Mouse (Mus musculus) forebrain, embryonic 16.5 days (tissue): Measurements from ENCODE around the gene Usp31. TPM values are rescaled to one million over a fixed set of nuclear protein-coding genes. Genes with fewer than 3 reads are reported as not detected.

ENCODE experiments used
- ATAC-seq: fragments of 200-750 bp; cut with Nextera tagmentation; 2 replicates; pipeline ENCODE4 v1.8.0; 2017; ENCODE audit warnings: mild to moderate bottlenecking, moderate library complexity
- H3K27ac ChIP-seq: fragments of 300-500 bp; sonication (generic); 2 replicates; pipeline ENCODE4 v1.5.1; 2014; ENCODE audit warnings: low read length, control low read depth
- H3K27me3 ChIP-seq: fragments of 300-500 bp; sonication (generic); replicated peaks from 2 replicates; pipeline ENCODE4 v1.6.1; 2014; ENCODE audit warnings: low read length; ENCODE audit not compliant: control insufficient read depth, insufficient read depth
- H3K36me3 ChIP-seq: fragments of 300-500 bp; sonication (generic); 2 replicates; pipeline ENCODE4 v1.6.1; 2014; ENCODE audit not compliant: control insufficient read depth, insufficient read depth
- H3K4me1 ChIP-seq: fragments of 300-500 bp; sonication (generic); replicated peaks from 2 replicates; pipeline ENCODE4 v1.6.1; 2014; ENCODE audit warnings: low read length; ENCODE audit not compliant: control insufficient read depth, insufficient read depth
- H3K4me2 ChIP-seq: fragments of 300-500 bp; sonication (generic); 2 replicates; pipeline ENCODE4 v1.6.1; 2014; ENCODE audit warnings: mild to moderate bottlenecking, low read length, control low read depth
- H3K4me3 ChIP-seq: fragments of 300-500 bp; sonication (generic); replicated peaks from 2 replicates; pipeline ENCODE4 v1.5.1; 2014; ENCODE audit warnings: mild to moderate bottlenecking, low read length, control low read depth
- H3K9ac ChIP-seq: fragments of 300-500 bp; sonication (generic); replicated peaks from 2 replicates; pipeline ENCODE4 v1.6.1; 2014; ENCODE audit warnings: low read depth, low read length, control low read depth
- H3K9me3 ChIP-seq: fragments of 300-500 bp; sonication (generic); 2 replicates; pipeline ENCODE4 v1.6.1; 2016; ENCODE audit warnings: low read length; ENCODE audit not compliant: control insufficient read depth
- WGBS: fragments of 180-500 bp; shearing (Covaris S2); extraction: QIAGEN DNeasy Blood & Tissue Kit; methylation state at CpG from one replicate; pipeline ENCODE4 v1.1.7; 2014; 5-methylcytosine and 5-hydroxymethylcytosine counted together
- polyA plus RNA-seq: library from polyadenylated mRNA; unstranded; fragments of >200 nt; fragmentation: Nextera tagmentation; extraction: Ambion mirVana; gene quantifications from 2 replicates; pipeline ENCODE4 v1.2.1, GENCODE M21; 2015

Usp31 gene
- polyA plus RNA-seq, 1 experiment from 2014 or later, result 4.0 TPM

DNA sequence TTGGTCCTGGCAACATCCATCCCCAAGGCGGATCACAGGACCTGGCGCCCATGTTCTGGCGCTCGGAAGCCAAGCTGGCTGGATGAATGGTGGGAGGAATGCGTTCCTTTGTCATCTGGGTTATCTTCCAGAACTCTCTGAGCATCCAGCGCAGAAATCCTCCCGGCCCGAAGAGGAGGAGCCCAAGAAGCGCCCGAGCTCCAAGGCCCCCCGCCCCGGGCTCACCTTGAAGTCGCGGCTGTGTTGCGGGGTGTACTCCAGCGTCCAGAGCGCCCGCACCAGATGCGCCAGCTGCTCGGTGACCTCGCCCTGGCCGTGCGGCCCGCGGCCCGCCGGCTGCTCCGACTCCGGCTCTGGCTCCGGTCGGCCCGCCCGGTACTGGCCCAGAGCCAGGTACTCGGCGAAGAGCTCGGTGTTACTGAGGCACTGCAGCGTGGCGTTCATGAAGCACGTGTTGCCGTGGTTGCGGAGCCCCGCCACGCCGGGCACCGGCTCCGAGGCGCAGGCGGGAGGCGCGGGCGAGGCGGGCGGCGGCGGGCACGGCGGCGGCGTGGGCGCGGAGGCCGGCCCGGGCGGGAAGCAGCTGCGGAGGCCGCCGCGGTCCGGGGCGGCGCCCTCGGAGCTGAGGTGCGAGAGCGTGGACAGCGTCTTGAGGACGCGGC is 511 bp downstream of the Usp31 start:
- WGBS, result under 1% methylated on average over 75 of the region's 77 CpGs
- Histone ChIP-seq H3K9ac (peak overlapping the region; percentile 82), H3K9me3 (no peaks in the 10 kb centered on the region), H3K4me2 (peak overlapping the region; percentile 90), H3K36me3 (no peaks in the 10 kb centered on the region), H3K4me1 (peaks cover 35% of the 10 kb centered on the region), H3K27me3 (no peaks in the 10 kb centered on the region; the same call in 1 of the 2 replicates), H3K27ac (peak overlapping the region; percentile 89), H3K4me3 (peak overlapping the region; percentile 67)
- peak; percentile 7 for ATAC-seq

DNA sequence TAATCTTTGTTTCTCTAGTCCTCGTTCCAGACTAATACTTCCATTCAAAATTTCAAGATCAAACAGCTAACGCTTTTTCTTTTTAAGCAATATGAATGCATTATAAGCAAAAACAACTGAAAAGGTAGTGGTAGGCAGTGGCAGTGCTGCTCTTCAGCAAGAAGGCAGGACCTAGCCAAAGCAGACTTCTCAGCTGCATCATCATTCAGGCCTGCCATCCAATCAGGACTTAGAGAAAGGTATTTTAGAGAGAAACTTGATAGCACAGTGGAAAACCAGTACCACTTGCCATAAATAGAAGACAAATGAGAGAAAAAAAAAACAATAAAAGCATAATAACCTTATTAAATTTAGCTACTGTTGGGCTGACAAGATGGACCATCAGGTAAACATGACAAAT is 2.0 kb downstream of the Usp31 start:
- Histone ChIP-seq H3K4me3 (no peak overlapping the region), H3K9ac (no peak overlapping the region)
- ATAC-seq, result no peak

GRCm38 (mm10) chr7:121701983-121702382 is 5.1 kb downstream of the Usp31 start:
- no peak overlapping the region for H3K4me2 ChIP-seq
- no peaks in the 10 kb centered on the region for H3K27me3 ChIP-seq
- H3K36me3 ChIP-seq, result no peaks in the 10 kb centered on the region
- no peak overlapping the region for H3K9ac ChIP-seq
- WGBS, result 74% methylated on average over 6 of the region's 6 CpGs
- no peak overlapping the region for H3K4me3 ChIP-seq
- H3K4me1 ChIP-seq, result peaks cover 40% of the 10 kb centered on the region
- no peaks in the 10 kb centered on the region for H3K9me3 ChIP-seq
- no peak overlapping the region for H3K27ac ChIP-seq
- ATAC-seq, result no peak

More for the DNA sequence above, 2.0 kb downstream of the Usp31 start:
- no peaks in the 10 kb centered on the region for H3K9me3 ChIP-seq
- H3K27me3 ChIP-seq, result no peaks in the 10 kb centered on the region; the same call in 1 of the 2 replicates
- no peak overlapping the region for H3K27ac ChIP-seq
- no peaks in the 10 kb centered on the region for H3K36me3 ChIP-seq
- 80% methylated on average over 2 of the region's 2 CpGs for WGBS
- peaks cover 35% of the 10 kb centered on the region for H3K4me1 ChIP-seq
- peak overlapping the region; percentile 90 for H3K4me2 ChIP-seq

DNA sequence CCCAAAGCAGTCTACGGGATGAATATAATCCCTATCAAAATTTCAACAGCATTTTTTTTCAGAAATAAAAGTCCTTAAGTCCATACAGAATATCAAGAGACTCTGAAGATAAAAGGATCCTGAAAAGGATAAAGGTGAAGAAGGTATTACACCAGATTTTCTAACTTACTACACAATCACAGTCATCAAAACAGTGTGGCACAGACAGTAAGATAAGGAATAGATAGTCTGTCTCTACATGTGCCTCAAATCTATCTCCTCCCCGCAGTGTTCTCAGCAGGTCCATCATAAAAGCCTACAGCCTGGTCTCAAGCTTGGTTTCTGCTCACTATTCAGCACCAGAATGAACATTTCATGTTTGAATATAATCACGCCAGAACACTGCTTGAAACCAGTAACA is 6.6 kb downstream of the Usp31 start:
- H3K4me1 ChIP-seq, result peaks cover 32% of the 10 kb centered on the region
- no peak for ATAC-seq
- H3K4me3 ChIP-seq, result no peak overlapping the region
- H3K27ac ChIP-seq, result no peak overlapping the region
- H3K9me3 ChIP-seq, result no peaks in the 10 kb centered on the region
- H3K27me3 ChIP-seq, result no peaks in the 10 kb centered on the region
- no peak overlapping the region for H3K4me2 ChIP-seq
- H3K9ac ChIP-seq, result no peak overlapping the region
- WGBS, result 88% methylated on average over 3 of the region's 3 CpGs
- H3K36me3 ChIP-seq, result no peaks in the 10 kb centered on the region

GRCm38 (mm10) chr7:121699218-121699617 is 7.8 kb downstream of the Usp31 start:
- Histone ChIP-seq H3K9ac (no peak overlapping the region), H3K27me3 (no peaks in the 10 kb centered on the region), H3K4me1 (peaks cover 20% of the 10 kb centered on the region), H3K36me3 (no peaks in the 10 kb centered on the region), H3K9me3 (no peaks in the 10 kb centered on the region), H3K27ac (no peak overlapping the region), H3K4me2 (no peak overlapping the region), H3K4me3 (no peak overlapping the region)
- ATAC-seq, result no peak

DNA sequence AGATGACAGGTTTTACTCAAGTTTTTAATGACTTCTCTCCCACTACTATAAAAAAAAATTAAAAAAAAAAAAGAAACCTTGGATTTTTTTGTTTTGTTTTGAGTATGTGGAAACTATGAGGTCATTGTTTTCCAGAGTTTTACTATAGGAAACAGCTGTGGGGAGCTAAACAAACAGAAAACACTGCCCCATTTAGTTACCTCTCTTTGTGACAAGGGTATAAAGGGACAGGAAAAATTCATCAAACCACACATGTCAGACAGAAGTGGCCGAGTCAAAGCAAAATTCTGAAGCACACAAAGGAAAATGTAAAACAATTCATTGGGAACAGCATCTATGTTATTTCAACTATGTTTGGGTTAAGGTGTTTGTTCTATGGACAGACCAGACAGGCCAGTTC is 9.5 kb downstream of the Usp31 start:
- H3K27ac ChIP-seq, result no peak overlapping the region
- peaks cover 8% of the 10 kb centered on the region for H3K4me1 ChIP-seq
- H3K9me3 ChIP-seq, result no peaks in the 10 kb centered on the region
- no peak overlapping the region for H3K4me3 ChIP-seq
- no peaks in the 10 kb centered on the region for H3K27me3 ChIP-seq
- no peak overlapping the region for H3K4me2 ChIP-seq
- H3K9ac ChIP-seq, result no peak overlapping the region
- 47% methylated on average over 1 of the region's 1 CpGs for WGBS
- H3K36me3 ChIP-seq, result no peaks in the 10 kb centered on the region
- no peak for ATAC-seq

- H3K27ac ChIP-seq, result no peak overlapping the region
- no peak for ATAC-seq
- no peak overlapping the region for H3K4me2 ChIP-seq
- H3K36me3 ChIP-seq, result no peaks in the 10 kb centered on the region
- no peak overlapping the region for H3K4me3 ChIP-seq
- no peaks in the 10 kb centered on the region for H3K27me3 ChIP-seq
- H3K9ac ChIP-seq, result no peak overlapping the region
- H3K9me3 ChIP-seq, result no peaks in the 10 kb centered on the region
- peaks cover 8% of the 10 kb centered on the region for H3K4me1 ChIP-seq
Measured at GRCm38 (mm10) chr7:121697170-121697569, 9.9 kb downstream of the Usp31 start.

DNA sequence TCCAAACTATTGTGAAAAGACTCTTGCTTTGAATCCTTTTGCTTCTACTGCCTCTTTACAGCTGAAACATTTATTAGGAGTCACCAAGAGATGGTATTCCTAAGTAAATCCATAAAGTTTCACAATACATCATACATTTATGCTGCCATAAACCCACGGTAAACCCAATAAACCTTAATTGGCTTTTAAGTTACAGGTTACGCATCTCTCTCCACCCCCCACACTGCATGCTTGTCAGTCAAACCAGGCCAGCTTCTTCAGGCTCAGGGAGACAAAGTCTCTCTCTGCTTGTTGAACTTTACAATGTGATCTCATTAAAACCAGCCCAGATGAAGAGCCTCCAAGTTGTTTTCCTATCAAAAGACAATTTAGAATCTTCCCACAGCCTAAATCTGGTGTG is 15.2 kb downstream of the Usp31 start:
- no peaks in the 10 kb centered on the region for H3K27me3 ChIP-seq
- H3K9ac ChIP-seq, result no peak overlapping the region
- H3K9me3 ChIP-seq, result no peaks in the 10 kb centered on the region
- no peak overlapping the region for H3K4me2 ChIP-seq
- H3K36me3 ChIP-seq, result no peaks in the 10 kb centered on the region
- no peak overlapping the region for H3K4me3 ChIP-seq
- H3K27ac ChIP-seq, result no peak overlapping the region
- ATAC-seq, result no peak
- 78% methylated on average over 2 of the region's 2 CpGs for WGBS
- H3K4me1 ChIP-seq, result no peaks in the 10 kb centered on the region

- no peaks in the 10 kb centered on the region for H3K9me3 ChIP-seq
- no peaks in the 10 kb centered on the region for H3K4me1 ChIP-seq
- ATAC-seq, result no peak
- no peak overlapping the region for H3K9ac ChIP-seq
- no peak overlapping the region for H3K27ac ChIP-seq
- H3K27me3 ChIP-seq, result no peaks in the 10 kb centered on the region
- no peak overlapping the region for H3K4me2 ChIP-seq
- no peaks in the 10 kb centered on the region for H3K36me3 ChIP-seq
- H3K4me3 ChIP-seq, result no peak overlapping the region
Measured at GRCm38 (mm10) chr7:121689338-121689737, 17.7 kb downstream of the Usp31 start.
